Mouse (Mus musculus) testis, adult 2 months (tissue): ENCODE results near the gene Rpl36a. TPM values are rescaled to one million over a fixed set of nuclear protein-coding genes. Genes with fewer than 3 reads are reported as not detected.

Experiments
- H3K27ac ChIP-seq: fragments of 200-500 bp; 2 replicates; pipeline ENCODE4 v1.5.1; 2012; ENCODE audit warnings: low read depth, low read length; ENCODE audit not compliant: control insufficient read depth, insufficient read depth
- H3K27me3 ChIP-seq: fragments of 200-500 bp; 2 replicates; pipeline ENCODE4 v1.6.1; 2012; ENCODE audit warnings: mild to moderate bottlenecking, low read length, moderate library complexity; ENCODE audit not compliant: control insufficient read depth, insufficient read depth
- H3K36me3 ChIP-seq: fragments of 200-500 bp; 2 replicates; pipeline ENCODE4 v1.6.1; 2012; ENCODE audit warnings: mild to moderate bottlenecking, low read length; ENCODE audit not compliant: control insufficient read depth, insufficient read depth
- H3K4me1 ChIP-seq: fragments of 200-500 bp; 2 replicates; pipeline ENCODE4 v1.6.1; 2012; ENCODE audit warnings: low read length; ENCODE audit not compliant: control insufficient read depth, insufficient read depth
- H3K4me3 ChIP-seq: fragments of 200-500 bp; 2 replicates; pipeline ENCODE4 v1.5.1; 2012; ENCODE audit warnings: low read depth, mild to moderate bottlenecking, low read length, moderate library complexity, mixed read lengths; ENCODE audit not compliant: control insufficient read depth
- CTCF ChIP-seq: fragments of 200-500 bp; IDR thresholded peaks from 2 replicates; pipeline ENCODE4 v1.5.1; 2012; ENCODE audit warnings: low read depth, mild to moderate bottlenecking, inconsistent platforms, low read length, moderate library complexity; ENCODE audit not compliant: control insufficient read depth, insufficient read depth, insufficient replicate concordance
- POLR2A ChIP-seq: fragments of 200-500 bp; IDR thresholded peaks from 2 replicates; pipeline ENCODE4 v1.6.1; 2012; ENCODE audit warnings: low read depth, mild to moderate bottlenecking, inconsistent platforms, low read length, moderate library complexity; ENCODE audit not compliant: control insufficient read depth
- polyA plus RNA-seq: library from polyadenylated mRNA; depleted of rRNA; stranded (reverse); fragments of >200 nt; gene quantifications from 2 replicates; pipeline ENCODE4 v1.2.3, GENCODE M21; 2012

The Rpl36a gene
- polyA plus RNA-seq, 1 experiment, result 22.6 TPM

GRCm38 (mm10) chrX:134582270-134582669 is 3.2 kb upstream of the Rpl36a start:
- Histone ChIP-seq H3K27me3 (no peaks in the 10 kb centered on the region), H3K36me3 (no peaks in the 10 kb centered on the region), H3K4me1 (peaks cover 5% of the 10 kb centered on the region), H3K4me3 (no peak overlapping the region), H3K27ac (no peak overlapping the region)
- TF ChIP-seq POLR2A (no peak), CTCF (no peak)

GRCm38 (mm10) chrX:134582888-134583669 is 2.4 kb upstream of the Rpl36a start, which contains the start of gene Btk:
Gene Btk, minus strand, starts transcription at chrX:134583570.
- TF ChIP-seq CTCF (no peak), POLR2A (no peak)
- H3K27ac ChIP-seq, result no peak within 1 kb of the TSS
- no peaks in the 10 kb centered on the region for H3K36me3 ChIP-seq
- H3K27me3 ChIP-seq, result no peaks in the 10 kb centered on the region
- peaks cover 5% of the 10 kb centered on the region for H3K4me1 ChIP-seq
- no peak within 1 kb of the TSS for H3K4me3 ChIP-seq

- TF ChIP-seq POLR2A (no peak), CTCF (no peak)
- no peaks in the 10 kb centered on the region for H3K27me3 ChIP-seq
- no peaks in the 10 kb centered on the region for H3K36me3 ChIP-seq
- H3K4me3 ChIP-seq, result no peak overlapping the region
- peaks cover 5% of the 10 kb centered on the region for H3K4me1 ChIP-seq
- no peak overlapping the region for H3K27ac ChIP-seq
Measured at GRCm38 (mm10) chrX:134586447-134586846, 993 bp downstream of the Rpl36a start.

- TF ChIP-seq CTCF, result no peak
- no peak for TF ChIP-seq POLR2A
- Histone ChIP-seq H3K4me1 (peaks cover 3% of the 10 kb centered on the region), H3K36me3 (no peaks in the 10 kb centered on the region), H3K27ac (no peak overlapping the region), H3K4me3 (no peak overlapping the region), H3K27me3 (no peaks in the 10 kb centered on the region)
Measured at GRCm38 (mm10) chrX:134588261-134588660, 2.8 kb downstream of the Rpl36a start.

- peaks cover 3% of the 10 kb centered on the region for H3K4me1 ChIP-seq
- no peak overlapping the region for H3K4me3 ChIP-seq
- TF ChIP-seq CTCF (no peak), POLR2A (no peak)
- no peaks in the 10 kb centered on the region for H3K27me3 ChIP-seq
- H3K36me3 ChIP-seq, result no peaks in the 10 kb centered on the region
- H3K27ac ChIP-seq, result no peak overlapping the region
Measured at GRCm38 (mm10) chrX:134588997-134589396, 3.5 kb downstream of the Rpl36a start.

GRCm38 (mm10) chrX:134589836-134590235 is 4.4 kb downstream of the Rpl36a start:
- no peaks in the 10 kb centered on the region for H3K36me3 ChIP-seq

GRCm38 (mm10) chrX:134599922-134600565 is 14.6 kb downstream of the Rpl36a start:
- Histone ChIP-seq H3K27ac (0 out of 2 replicates have a peak overlapping the region, but pooled peaks have one; percentile 92), H3K4me1 (no peaks in the 10 kb centered on the region; the same call in 1 of the 2 replicates), H3K27me3 (no peaks in the 10 kb centered on the region), H3K36me3 (no peaks in the 10 kb centered on the region), H3K4me3 (peak overlapping the region; percentile 91; the same call in 1 of the 2 replicates)
- no peak for TF ChIP-seq CTCF
- no peak for TF ChIP-seq POLR2A

More at GRCm38 (mm10) chrX:134589836-134590235, 4.4 kb downstream of the Rpl36a start:
- H3K4me3 ChIP-seq, result no peak overlapping the region
- peaks cover 3% of the 10 kb centered on the region for H3K4me1 ChIP-seq
- H3K27me3 ChIP-seq, result no peaks in the 10 kb centered on the region
- H3K27ac ChIP-seq, result no peak overlapping the region
- no peak for TF ChIP-seq CTCF
- TF ChIP-seq POLR2A, result no peak
